Mouse (Mus musculus) Patski (cell line): ENCODE data around the gene Mindy2. TPM values are rescaled to one million over a fixed set of nuclear protein-coding genes. Genes with fewer than 3 reads are reported as not detected.
A peak's percentile ranks its signal among the peaks of the same experiment; 100 is the strongest.

ENCODE experiments used
- ATAC-seq: fragments of 100-300 bp; one replicate; pipeline ENCODE4 v1.8.0; 2021
- CTCF ChIA-PET: fragments of 350-600 bp; sonication (Branson Sonifier 250); formaldehyde crosslinking; loops from one replicate; lab custom pipeline; 2022; ENCODE audit warnings: inconsistent platforms; lab: Charles Lee
- POLR2A ChIA-PET: fragments of 350-600 bp; sonication (Branson Sonifier 250); formaldehyde crosslinking; loops from one replicate; lab custom pipeline; 2022; ENCODE audit warnings: antibody characterized with exemption, inconsistent platforms; lab: Charles Lee
- DNase-seq: peaks from one replicate; pipeline ENCODE4 v3.0.0-alpha.2; 2011; ENCODE audit warnings: low read depth, low spot score
- H3K27me3 ChIP-seq: fragments of 371-371 bp; one replicate; pipeline ENCODE4 v1.5.1; 2021
- CTCF ChIP-seq: fragments of 100-300 bp; IDR thresholded peaks from one replicate; pipeline ENCODE4 v1.5.1; 2021
- in situ Hi-C: fragments of 300-500 bp; cut with MboI; formaldehyde crosslinking; loops from 3 replicates; pipeline ENCODE4 v1.11.1; 2018; ENCODE audit warnings: low pct_unique_long_range_greater_than_20kb, mixed read lengths
- polyA plus RNA-seq: library from polyadenylated mRNA; unstranded; gene quantifications from one replicate; pipeline ENCODE4 v1.2.3, GENCODE M21; 2021

Mindy2 gene
- polyA plus RNA-seq, 1 experiment from 2014 or later = 17.1 TPM

DNA sequence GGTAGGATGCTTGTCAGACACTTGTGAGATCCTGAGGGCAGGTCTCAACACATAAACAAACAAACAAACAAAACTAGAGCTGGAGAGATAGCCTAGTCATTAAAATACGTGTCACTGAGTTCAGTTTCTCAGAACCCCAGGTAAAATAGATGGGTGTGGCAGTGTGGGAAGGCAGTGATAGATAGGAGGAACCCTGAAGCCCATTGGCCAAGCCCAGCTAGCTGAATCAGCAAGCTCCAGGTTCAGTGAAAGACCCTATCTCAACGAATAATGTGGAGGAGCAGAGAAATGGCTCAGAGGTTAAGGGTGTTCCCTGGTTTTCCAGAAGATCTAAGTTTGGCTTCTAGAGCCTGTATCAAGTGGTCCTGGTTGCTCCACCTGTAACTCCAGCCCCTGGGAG is 12.2 kb upstream of the Mindy2 start:
- in situ Hi-C loops = loop anchor here (10.0 kb wide), 1 partner anchor 516 kb away; no protein-coding TSS in a partner anchor
- DNase-seq = no peak
- H3K27me3 ChIP-seq = no peaks in the 10 kb centered on the region
- POLR2A ChIA-PET = no interaction called here
- ATAC-seq = no peak
- no peak for TF ChIP-seq CTCF
- CTCF ChIA-PET = interaction anchor here (1.1 kb wide), 1 partner anchor 9 kb away, joined by 3 read pairs; no protein-coding TSS in a partner anchor

GRCm38 (mm10) chr9:70668048-70668447 is 11.1 kb upstream of the Mindy2 start:
- POLR2A ChIA-PET = no interaction called here
- H3K27me3 ChIP-seq = no peaks in the 10 kb centered on the region
- CTCF ChIA-PET = interaction anchor here (1.1 kb wide), 1 partner anchor 10 kb away, joined by 3 read pairs; no protein-coding TSS in a partner anchor
- no peak for ATAC-seq
- DNase-seq = no peak
- in situ Hi-C loops = loop anchor here (10.0 kb wide), 1 partner anchor 517 kb away; no protein-coding TSS in a partner anchor
- TF ChIP-seq CTCF = peak; percentile 59

DNA sequence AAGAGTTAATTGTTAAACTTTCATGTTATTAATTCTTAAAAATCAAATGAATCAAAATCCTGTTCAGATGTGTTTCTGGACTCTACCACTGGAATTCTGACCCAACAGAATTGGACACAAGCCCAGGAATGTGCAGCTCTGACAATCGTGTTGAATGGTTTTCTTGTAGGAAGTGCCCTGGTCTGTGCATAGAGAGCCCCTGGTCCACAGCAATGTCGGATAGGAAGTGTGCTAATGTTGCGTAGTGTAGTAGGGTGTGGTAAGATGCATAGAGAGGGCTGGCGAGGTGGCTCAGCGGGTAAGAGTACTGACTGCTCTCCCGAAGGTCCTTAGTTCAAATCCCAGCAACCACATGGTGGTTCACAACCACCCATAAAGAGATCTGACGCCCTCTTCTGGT is 9.8 kb upstream of the Mindy2 start:
- DNase-seq = no peak
- ChIA-PET CTCF (no interaction called here), POLR2A (no interaction called here)
- no peak for TF ChIP-seq CTCF
- no peak for ATAC-seq
- in situ Hi-C loops = loop anchor here (10.0 kb wide), 1 partner anchor 518 kb away; no protein-coding TSS in a partner anchor
- no peaks in the 10 kb centered on the region for H3K27me3 ChIP-seq

DNA sequence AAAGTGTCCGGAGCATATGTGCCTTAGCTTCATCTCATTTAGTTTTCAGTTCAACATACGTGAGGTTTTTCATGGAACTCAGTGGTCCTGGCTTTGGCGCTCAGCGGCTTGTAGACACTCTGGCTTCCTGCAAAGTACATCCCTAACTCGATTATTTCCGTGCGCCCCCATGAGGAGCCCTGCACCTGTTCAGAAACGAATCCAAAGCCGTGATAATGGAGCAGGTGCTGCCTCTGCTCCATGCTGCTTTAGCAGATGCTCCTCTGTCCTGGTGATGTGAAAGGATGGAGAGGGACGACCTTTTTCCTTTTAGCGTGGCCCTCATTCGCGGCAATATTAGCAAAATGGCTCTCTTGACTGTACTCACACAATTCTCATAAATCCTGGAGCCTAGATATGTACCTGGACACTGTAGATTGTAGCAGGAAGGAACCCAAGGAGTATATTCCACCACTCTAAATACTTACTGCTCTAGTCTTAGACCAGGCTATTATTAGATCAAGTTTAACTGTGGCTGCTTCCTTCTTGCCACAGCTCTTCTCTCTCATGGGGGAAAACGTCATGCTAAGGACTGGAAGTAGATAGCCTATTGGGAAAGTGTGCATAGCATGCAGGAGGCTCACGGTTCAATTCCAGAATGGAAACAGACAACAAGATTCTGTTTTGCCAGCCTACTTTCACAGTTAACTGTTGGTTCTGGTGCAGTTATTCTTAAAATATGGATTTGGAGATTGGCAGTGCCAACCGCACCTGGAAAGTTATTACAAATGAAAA is 8.6 kb upstream of the Mindy2 start:
- in situ Hi-C loops = loop anchor here (10.0 kb wide), 1 partner anchor 519 kb away; no protein-coding TSS in a partner anchor
- no peak for TF ChIP-seq CTCF
- no peaks in the 10 kb centered on the region for H3K27me3 ChIP-seq
- DNase-seq (no peak), ATAC-seq (no peak)
- CTCF ChIA-PET = no interaction called here
- POLR2A ChIA-PET = no interaction called here

- ATAC-seq (no peak), DNase-seq (no peak)
- H3K27me3 ChIP-seq = no peaks in the 10 kb centered on the region
- in situ Hi-C loops = loop anchor here (10.0 kb wide), 1 partner anchor 520 kb away; no protein-coding TSS in a partner anchor
- CTCF ChIA-PET = no interaction called here
- TF ChIP-seq CTCF = no peak
- POLR2A ChIA-PET = no interaction called here
Observed at GRCm38 (mm10) chr9:70664847-70665246, 7.9 kb upstream of the Mindy2 start.

DNA sequence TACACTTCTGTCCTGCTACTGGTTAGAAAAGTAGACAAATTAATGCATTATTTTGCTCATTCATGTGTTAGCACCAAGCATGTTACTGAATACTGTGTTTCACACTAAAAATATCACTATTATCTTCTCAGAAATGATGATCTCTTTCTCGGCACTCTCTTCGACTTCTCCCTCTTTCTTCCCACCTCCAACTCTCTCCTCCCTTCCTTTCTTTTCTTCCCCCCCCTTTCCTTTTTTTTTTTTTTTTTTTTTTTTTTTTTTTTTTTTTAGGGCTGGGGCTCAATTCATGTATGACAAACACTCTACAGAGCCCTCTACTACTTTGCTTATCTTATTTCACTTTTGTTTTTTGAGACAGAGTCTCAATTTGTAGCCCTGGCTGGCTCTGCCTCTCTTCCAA is 1.3 kb upstream of the Mindy2 start:
- no peaks in the 10 kb centered on the region for H3K27me3 ChIP-seq
- POLR2A ChIA-PET = no interaction called here
- in situ Hi-C loops = no loop called here
- TF ChIP-seq CTCF = no peak
- CTCF ChIA-PET = no interaction called here
- no peak for DNase-seq
- no peak for ATAC-seq

- ChIA-PET CTCF (interaction anchor here (0.8 kb wide), 1 partner anchor 28 kb away, joined by 3 read pairs; no protein-coding TSS in a partner anchor), POLR2A (interaction anchor here (0.6 to 0.8 kb wide), 2 partner anchors 20 to 23 kb away, joined by 3 read pairs; no protein-coding TSS in a partner anchor)
- DNase-seq (no peak), ATAC-seq (peak; percentile 45)
- TF ChIP-seq CTCF = no peak
- H3K27me3 ChIP-seq = no peaks in the 10 kb centered on the region
- in situ Hi-C loops = no loop called here
Observed at GRCm38 (mm10) chr9:70656130-70657007, 605 bp downstream of the Mindy2 start, which contains the start of gene Gm10642. Gene Gm10642 (plus strand): TSS chr9:70656251.

DNA sequence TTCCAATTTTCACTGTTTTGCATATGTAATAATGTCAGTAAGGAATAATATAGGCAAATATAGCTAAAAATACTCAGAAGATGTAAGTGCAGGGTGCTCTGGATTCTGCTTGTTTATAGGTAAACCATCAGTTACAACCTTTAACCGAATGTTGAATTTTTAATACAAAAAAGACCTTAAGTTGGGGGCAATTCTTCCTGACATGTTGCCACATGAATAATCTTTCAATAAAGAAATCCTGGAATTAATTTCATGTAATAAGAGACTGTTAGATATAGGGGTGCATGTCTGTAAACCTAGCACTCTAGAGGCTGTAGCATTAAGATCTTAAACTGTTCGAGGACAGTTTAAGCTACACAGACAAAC is 1.2 kb downstream of the Mindy2 start:
- ATAC-seq (no peak), DNase-seq (no peak)
- no peaks in the 10 kb centered on the region for H3K27me3 ChIP-seq
- TF ChIP-seq CTCF = no peak
- POLR2A ChIA-PET = interaction anchor here (0.6 to 0.8 kb wide), 2 partner anchors 19 to 24 kb away, joined by 3 read pairs; no protein-coding TSS in a partner anchor
- CTCF ChIA-PET = no interaction called here
- in situ Hi-C loops = no loop called here

DNA sequence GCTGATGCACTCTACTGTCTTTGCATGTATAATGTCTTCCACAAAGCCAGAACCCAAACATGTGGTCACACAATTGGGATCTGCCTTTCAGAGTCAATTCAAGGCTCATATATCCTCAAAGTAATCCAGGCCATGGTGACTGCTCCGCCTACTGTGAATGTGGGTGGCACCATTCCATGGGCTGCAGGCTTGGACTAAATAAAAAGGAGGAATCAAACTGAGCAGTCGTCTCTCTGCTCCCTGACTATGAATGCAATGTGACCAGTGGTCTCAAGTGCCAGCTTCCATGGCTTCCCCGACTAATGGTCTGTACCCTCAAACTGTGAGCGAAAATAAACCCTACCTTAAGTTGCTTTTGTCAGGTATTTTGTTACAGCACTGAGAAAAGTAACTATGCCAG is 2.5 kb downstream of the Mindy2 start:
- no peak for TF ChIP-seq CTCF
- ChIA-PET CTCF (no interaction called here), POLR2A (no interaction called here)
- in situ Hi-C loops = no loop called here
- no peaks in the 10 kb centered on the region for H3K27me3 ChIP-seq
- ATAC-seq = no peak
- no peak for DNase-seq

DNA sequence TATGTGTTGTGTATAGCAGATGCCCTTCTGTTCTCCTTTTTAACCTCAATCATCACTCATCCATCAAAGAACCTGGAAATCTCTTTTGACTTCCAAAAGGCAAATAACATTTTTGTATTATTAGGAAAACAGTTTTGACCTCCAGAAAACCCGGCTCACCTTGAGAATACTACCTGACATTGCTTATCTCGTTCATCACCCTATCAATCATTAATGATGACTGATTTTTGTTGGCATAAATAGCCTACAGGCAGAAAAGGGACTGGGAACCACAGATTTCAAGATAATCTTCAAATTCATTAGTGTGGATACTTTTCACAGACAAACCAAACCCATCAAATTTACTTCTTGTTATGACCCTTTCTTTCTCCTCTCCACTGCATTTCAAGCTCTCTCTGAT is 3.1 kb downstream of the Mindy2 start:
- no peak for ATAC-seq

More for the DNA sequence above, 3.1 kb downstream of the Mindy2 start:
- no peak for TF ChIP-seq CTCF
- no peak for DNase-seq
- no peaks in the 10 kb centered on the region for H3K27me3 ChIP-seq
- POLR2A ChIA-PET = no interaction called here
- in situ Hi-C loops = no loop called here
- CTCF ChIA-PET = no interaction called here
